Mouse (Mus musculus): ENCODE measurements around the gene Gm20388. TPM values are rescaled to one million over a fixed set of nuclear protein-coding genes. Genes with fewer than 3 reads are reported as not detected.

Gene Gm20388
- polyA plus RNA-seq, 1 experiment from 2014 or later = 1.4 TPM

DNA sequence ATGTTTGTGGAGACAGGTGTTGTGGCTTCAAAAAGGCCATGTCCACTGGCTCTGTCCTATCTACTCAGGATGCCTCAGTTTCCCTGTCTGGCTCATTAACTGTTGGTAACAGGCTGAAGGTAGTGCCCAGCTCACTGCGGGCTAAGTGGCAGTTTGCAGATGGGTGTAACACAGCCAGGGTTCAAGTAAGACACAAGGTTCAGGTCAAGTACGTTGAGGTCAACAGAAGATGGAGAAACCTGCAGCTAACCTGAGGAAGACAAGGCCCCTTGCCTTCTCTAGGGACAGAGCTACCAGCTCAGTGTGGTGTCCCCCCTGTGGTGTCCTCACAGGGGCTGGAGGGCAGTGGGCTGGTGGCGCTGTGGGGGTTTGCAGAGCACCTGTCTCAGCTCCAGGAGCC lies 1969.1 kb downstream of the Gm20388 start:
- Histone ChIP-seq H3K9ac (ENCODE audit: low read depth, low read length) (no peak overlapping the region), H3K4me3 (ENCODE audit: low read depth, low read length) (no peak overlapping the region), H3K9me3 (replicated peaks; ENCODE audit: control insufficient read depth, low read length) (no peaks in the 10 kb centered on the region), H3K4me1 (ENCODE audit: control insufficient read depth, low read depth, low read length) (no peaks in the 10 kb centered on the region), H3K36me3 (ENCODE audit: control insufficient read depth, insufficient read depth) (peaks cover 42% of the 10 kb centered on the region), H3K4me2 (ENCODE audit: low read depth, low read length) (no peak overlapping the region), H3K27ac (ENCODE audit: low read length) (no peak overlapping the region), H3K27me3 (ENCODE audit: control insufficient read depth, insufficient read depth, low read depth, low read length) (no peaks in the 10 kb centered on the region)
- no peak for ATAC-seq (ENCODE audit: low read depth)
- 83% methylated on average over 3 of the region's 3 CpGs for WGBS (ENCODE audit: insufficient replicate concordance)

DNA sequence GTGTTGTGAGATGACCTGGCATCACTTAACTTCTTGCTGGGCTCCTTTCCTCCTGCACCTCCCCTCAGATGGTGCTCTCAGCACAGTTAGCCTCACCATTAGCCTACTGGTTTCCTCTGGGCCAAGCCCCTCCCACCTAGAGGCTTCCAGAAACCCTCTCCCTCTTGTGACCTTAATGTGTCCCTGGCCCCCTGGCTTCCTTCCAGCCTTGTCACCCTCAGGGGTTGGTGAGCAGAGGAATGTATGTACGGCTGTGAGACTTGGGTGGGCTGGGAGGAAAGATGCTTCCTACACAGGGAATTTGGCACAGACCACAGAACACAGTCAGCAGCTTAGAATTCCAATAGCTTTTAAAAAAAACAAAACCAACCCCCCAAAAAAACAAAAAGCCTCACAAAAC lies 1970.2 kb downstream of the Gm20388 start:
- Histone ChIP-seq H3K4me2 (ENCODE audit: low read depth, low read length) (no peak overlapping the region), H3K9me3 (replicated peaks; ENCODE audit: control insufficient read depth, low read length) (no peaks in the 10 kb centered on the region), H3K27ac (ENCODE audit: low read length) (no peak overlapping the region), H3K36me3 (ENCODE audit: control insufficient read depth, insufficient read depth) (peaks cover 54% of the 10 kb centered on the region), H3K27me3 (ENCODE audit: control insufficient read depth, insufficient read depth, low read depth, low read length) (no peaks in the 10 kb centered on the region), H3K9ac (ENCODE audit: low read depth, low read length) (no peak overlapping the region), H3K4me3 (ENCODE audit: low read depth, low read length) (no peak overlapping the region), H3K4me1 (ENCODE audit: control insufficient read depth, low read depth, low read length) (no peaks in the 10 kb centered on the region)
- WGBS (ENCODE audit: insufficient replicate concordance) = 69% methylated on average over 1 of the region's 1 CpGs
- ATAC-seq (ENCODE audit: low read depth) = no peak

DNA sequence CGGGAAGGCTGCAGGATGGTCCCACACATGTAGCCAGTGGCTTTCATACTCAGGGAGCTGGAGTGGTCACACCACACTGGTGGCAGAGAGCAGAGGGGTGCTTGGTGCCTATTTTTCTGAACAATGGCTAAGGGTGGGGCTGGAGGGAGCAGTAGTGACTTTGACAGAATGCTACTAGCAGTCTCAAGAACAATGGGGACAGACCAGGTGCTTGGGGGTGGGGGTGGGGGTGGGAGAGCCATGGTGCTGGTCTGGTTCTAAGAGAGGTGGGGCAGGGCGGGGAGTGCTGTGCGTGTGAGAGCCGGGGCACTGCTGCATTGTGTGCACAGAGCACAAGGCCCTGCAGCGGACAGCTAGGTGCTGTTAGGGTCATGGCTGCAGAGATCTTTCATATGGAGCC lies 1971.3 kb downstream of the Gm20388 start:
- WGBS (ENCODE audit: insufficient replicate concordance) = 86% methylated on average over 5 of the region's 5 CpGs
- no peak overlapping the region for H3K4me3 ChIP-seq (ENCODE audit: low read depth, low read length)
- H3K36me3 ChIP-seq (ENCODE audit: control insufficient read depth, insufficient read depth) = peaks cover 65% of the 10 kb centered on the region
- H3K4me2 ChIP-seq (ENCODE audit: low read depth, low read length) = no peak overlapping the region
- no peak for ATAC-seq (ENCODE audit: low read depth)
- H3K27me3 ChIP-seq (ENCODE audit: control insufficient read depth, insufficient read depth, low read depth, low read length) = no peaks in the 10 kb centered on the region
- H3K4me1 ChIP-seq (ENCODE audit: control insufficient read depth, low read depth, low read length) = no peaks in the 10 kb centered on the region
- H3K9me3 ChIP-seq (replicated peaks; ENCODE audit: control insufficient read depth, low read length) = no peaks in the 10 kb centered on the region
- no peak overlapping the region for H3K9ac ChIP-seq (ENCODE audit: low read depth, low read length)
- H3K27ac ChIP-seq (ENCODE audit: low read length) = no peak overlapping the region

DNA sequence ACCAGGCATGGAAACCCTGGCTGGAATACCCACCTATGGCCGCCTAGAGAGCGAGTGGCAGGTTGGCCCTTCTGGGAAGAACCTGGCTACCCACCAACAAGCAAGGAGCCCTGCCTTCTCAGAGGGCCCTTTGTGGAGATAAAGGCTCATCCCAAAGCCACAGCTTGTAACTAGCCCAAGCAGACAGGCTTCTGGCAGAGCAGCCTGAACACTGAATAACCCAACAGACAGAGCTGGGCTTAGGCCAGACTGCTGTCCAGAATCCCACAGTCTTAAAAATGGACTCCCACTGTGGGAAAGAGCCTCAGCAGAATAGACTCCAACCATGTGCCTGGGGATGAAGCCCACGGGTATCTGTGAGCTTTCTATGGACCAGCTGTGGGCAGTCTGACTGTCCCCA lies 1973.5 kb downstream of the Gm20388 start:
- Histone ChIP-seq H3K4me2 (ENCODE audit: low read depth, low read length) (no peak overlapping the region), H3K27ac (ENCODE audit: low read length) (no peak overlapping the region), H3K36me3 (ENCODE audit: control insufficient read depth, insufficient read depth) (peaks cover 81% of the 10 kb centered on the region), H3K4me3 (ENCODE audit: low read depth, low read length) (no peak overlapping the region), H3K27me3 (ENCODE audit: control insufficient read depth, insufficient read depth, low read depth, low read length) (no peaks in the 10 kb centered on the region), H3K9me3 (replicated peaks; ENCODE audit: control insufficient read depth, low read length) (no peaks in the 10 kb centered on the region), H3K4me1 (ENCODE audit: control insufficient read depth, low read depth, low read length) (no peaks in the 10 kb centered on the region), H3K9ac (ENCODE audit: low read depth, low read length) (no peak overlapping the region)
- 91% methylated on average over 3 of the region's 3 CpGs for WGBS (ENCODE audit: insufficient replicate concordance)
- no peak for ATAC-seq (ENCODE audit: low read depth)

DNA sequence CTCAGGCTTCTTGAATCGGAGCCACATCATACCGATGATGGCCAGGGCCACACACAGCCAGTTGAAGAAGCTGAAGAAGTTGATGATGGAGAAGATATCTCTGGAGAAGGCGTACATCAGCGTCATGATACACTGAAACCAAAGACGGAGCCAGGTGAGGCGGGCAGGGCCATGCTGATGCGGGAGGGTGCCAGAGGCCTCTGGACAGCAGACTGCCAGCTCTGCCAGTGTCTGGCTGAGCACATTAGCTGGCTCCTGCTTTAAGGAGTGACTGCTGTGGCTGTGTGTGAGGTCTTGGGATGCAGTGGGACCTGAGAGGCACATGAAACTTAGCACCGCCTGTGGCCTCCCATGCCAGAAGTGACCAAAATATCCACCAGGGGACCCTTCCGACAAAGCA lies 1974.4 kb downstream of the Gm20388 start:
- H3K9ac ChIP-seq (ENCODE audit: low read depth, low read length) = no peak overlapping the region
- H3K9me3 ChIP-seq (replicated peaks; ENCODE audit: control insufficient read depth, low read length) = no peaks in the 10 kb centered on the region
- H3K36me3 ChIP-seq (ENCODE audit: control insufficient read depth, insufficient read depth) = peaks cover 80% of the 10 kb centered on the region
- no peak overlapping the region for H3K27ac ChIP-seq (ENCODE audit: low read length)
- H3K4me3 ChIP-seq (ENCODE audit: low read depth, low read length) = no peak overlapping the region
- H3K4me2 ChIP-seq (ENCODE audit: low read depth, low read length) = no peak overlapping the region
- H3K4me1 ChIP-seq (ENCODE audit: control insufficient read depth, low read depth, low read length) = no peaks in the 10 kb centered on the region
- WGBS (ENCODE audit: insufficient replicate concordance) = 93% methylated on average over 9 of the region's 9 CpGs
- ATAC-seq (ENCODE audit: low read depth) = no peak
- H3K27me3 ChIP-seq (ENCODE audit: control insufficient read depth, insufficient read depth, low read depth, low read length) = no peaks in the 10 kb centered on the region

DNA sequence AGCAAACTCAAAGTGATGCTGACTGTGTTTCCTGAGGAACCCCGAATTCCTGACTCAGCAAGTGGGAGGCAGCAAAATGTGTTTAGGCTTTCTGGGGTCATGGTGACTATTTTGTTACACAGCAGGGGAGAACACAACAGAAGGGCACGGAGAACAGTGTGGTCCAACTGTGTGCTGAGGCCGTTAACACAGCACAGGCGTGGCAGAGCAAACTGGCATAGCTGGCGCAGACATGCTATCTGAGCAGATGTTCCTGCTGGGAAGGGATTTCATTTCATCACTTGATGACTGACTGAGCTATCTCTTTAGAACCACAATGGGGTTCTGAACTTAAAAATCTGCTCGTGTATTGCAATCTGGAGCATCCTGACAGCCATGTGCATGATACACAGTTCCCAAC lies 1974.8 kb downstream of the Gm20388 start:
- no peak overlapping the region for H3K4me3 ChIP-seq (ENCODE audit: low read depth, low read length)
- WGBS (ENCODE audit: insufficient replicate concordance) = 83% methylated on average over 6 of the region's 6 CpGs
- no peaks in the 10 kb centered on the region for H3K9me3 ChIP-seq (replicated peaks; ENCODE audit: control insufficient read depth, low read length)
- H3K9ac ChIP-seq (ENCODE audit: low read depth, low read length) = no peak overlapping the region
- no peak overlapping the region for H3K4me2 ChIP-seq (ENCODE audit: low read depth, low read length)
- H3K27me3 ChIP-seq (ENCODE audit: control insufficient read depth, insufficient read depth, low read depth, low read length) = no peaks in the 10 kb centered on the region
- H3K27ac ChIP-seq (ENCODE audit: low read length) = no peak overlapping the region
- H3K4me1 ChIP-seq (ENCODE audit: control insufficient read depth, low read depth, low read length) = no peaks in the 10 kb centered on the region
- peaks cover 84% of the 10 kb centered on the region for H3K36me3 ChIP-seq (ENCODE audit: control insufficient read depth, insufficient read depth)
- ATAC-seq (ENCODE audit: low read depth) = no peak

DNA sequence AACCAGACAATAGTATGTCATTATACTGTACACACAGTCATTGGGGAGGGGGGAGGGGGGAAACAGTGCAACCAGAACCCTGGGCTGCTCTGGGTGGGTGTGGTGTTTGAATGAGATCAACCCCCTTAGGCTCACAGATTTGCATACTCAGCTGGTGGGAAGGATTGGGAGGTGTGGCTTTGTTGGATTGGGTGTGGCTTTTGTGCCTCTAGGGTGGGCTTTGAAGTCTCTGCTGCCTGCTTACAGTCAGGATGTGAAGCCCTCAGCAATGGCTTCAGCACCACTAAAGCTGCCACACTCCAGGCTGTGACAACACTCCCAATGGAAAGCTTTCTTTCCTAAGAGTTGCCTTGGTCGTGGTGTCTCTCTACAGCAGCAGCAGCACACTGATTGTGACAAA lies 1976.9 kb downstream of the Gm20388 start:
- H3K27ac ChIP-seq (ENCODE audit: low read length) = no peak overlapping the region
- H3K36me3 ChIP-seq (ENCODE audit: control insufficient read depth, insufficient read depth) = peaks cover 79% of the 10 kb centered on the region
- no peaks in the 10 kb centered on the region for H3K27me3 ChIP-seq (ENCODE audit: control insufficient read depth, insufficient read depth, low read depth, low read length)
- WGBS (ENCODE audit: insufficient replicate concordance) = 71% methylated on average over 1 of the region's 1 CpGs
- no peaks in the 10 kb centered on the region for H3K9me3 ChIP-seq (replicated peaks; ENCODE audit: control insufficient read depth, low read length)
- ATAC-seq (ENCODE audit: low read depth) = no peak
- H3K9ac ChIP-seq (ENCODE audit: low read depth, low read length) = no peak overlapping the region
- H3K4me2 ChIP-seq (ENCODE audit: low read depth, low read length) = no peak overlapping the region
- H3K4me1 ChIP-seq (ENCODE audit: control insufficient read depth, low read depth, low read length) = no peaks in the 10 kb centered on the region
- H3K4me3 ChIP-seq (ENCODE audit: low read depth, low read length) = no peak overlapping the region

DNA sequence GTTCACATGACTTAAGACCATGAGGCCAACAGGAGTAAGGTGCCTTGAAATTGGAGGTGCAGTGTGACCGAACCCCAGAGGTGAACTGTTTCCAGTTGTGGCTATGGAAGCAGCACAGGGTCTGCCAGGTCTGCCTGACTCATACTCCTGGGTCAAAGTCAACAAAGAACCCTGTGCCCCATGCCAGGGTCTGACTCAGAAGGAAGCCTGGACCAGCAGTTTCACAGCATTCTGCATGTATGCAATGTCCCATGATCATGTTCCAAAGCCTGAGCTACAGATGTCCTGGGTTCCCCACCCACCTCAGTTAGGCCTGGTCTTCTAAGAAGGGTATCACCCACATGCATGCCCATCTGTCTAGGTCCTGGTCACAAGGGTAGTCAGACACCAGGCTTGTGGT lies 1978.7 kb downstream of the Gm20388 start:
- Histone ChIP-seq H3K36me3 (ENCODE audit: control insufficient read depth, insufficient read depth) (peaks cover 74% of the 10 kb centered on the region), H3K4me1 (ENCODE audit: control insufficient read depth, low read depth, low read length) (no peaks in the 10 kb centered on the region), H3K9me3 (replicated peaks; ENCODE audit: control insufficient read depth, low read length) (no peaks in the 10 kb centered on the region), H3K4me3 (ENCODE audit: low read depth, low read length) (no peak overlapping the region), H3K27ac (ENCODE audit: low read length) (no peak overlapping the region), H3K9ac (ENCODE audit: low read depth, low read length) (no peak overlapping the region), H3K4me2 (ENCODE audit: low read depth, low read length) (no peak overlapping the region), H3K27me3 (ENCODE audit: control insufficient read depth, insufficient read depth, low read depth, low read length) (no peaks in the 10 kb centered on the region)
- 84% methylated on average over 1 of the region's 1 CpGs for WGBS (ENCODE audit: insufficient replicate concordance)
- no peak for ATAC-seq (ENCODE audit: low read depth)

DNA sequence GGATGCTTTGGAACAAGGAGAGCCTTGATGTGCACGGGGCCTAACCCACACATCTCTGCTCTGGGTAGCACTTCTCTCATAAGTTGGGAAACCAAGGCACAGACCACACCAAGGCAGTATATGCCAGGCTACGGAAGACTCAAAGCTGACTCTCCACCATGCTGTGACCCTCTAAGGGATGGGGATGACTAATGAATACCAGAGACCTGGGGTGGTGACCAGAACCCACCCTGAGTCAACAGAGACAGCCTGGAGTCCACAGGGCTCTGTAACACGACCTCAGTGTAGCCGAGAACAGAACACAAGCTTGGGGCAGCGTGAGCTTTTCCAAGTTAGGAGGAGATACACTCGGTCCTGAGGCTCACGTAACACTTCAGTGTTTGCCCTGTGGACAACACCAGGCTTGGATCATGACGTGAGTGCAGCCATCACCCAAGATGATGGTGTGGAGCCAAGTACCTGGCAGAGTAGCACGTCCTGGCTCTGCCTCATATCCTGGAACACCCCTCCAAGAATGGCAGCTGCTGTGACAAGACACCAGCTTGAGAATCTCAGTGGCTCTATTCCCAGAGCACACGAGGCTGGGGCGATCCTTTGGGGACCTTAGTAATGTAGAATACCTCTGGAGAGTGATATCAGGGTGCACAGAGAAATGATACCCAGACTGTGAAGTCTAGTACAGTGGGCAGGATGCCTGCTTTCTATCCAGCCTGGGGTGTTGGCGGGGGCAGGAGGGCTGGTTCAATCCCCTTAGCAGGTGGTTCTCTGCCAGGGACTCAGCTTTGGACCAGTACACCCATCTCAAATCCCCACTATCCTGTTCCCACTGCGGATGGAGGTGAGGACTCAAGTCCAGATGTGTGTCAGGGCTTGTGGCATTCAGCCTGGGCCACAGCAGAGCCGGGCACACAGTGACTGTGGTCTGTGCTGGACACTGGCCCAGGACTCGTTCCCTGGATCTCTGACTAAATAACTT lies 1979.5 kb downstream of the Gm20388 start:
- H3K27ac ChIP-seq (ENCODE audit: low read length) = no peak overlapping the region
- WGBS (ENCODE audit: insufficient replicate concordance) = 83% methylated on average over 15 of the region's 15 CpGs
- H3K4me1 ChIP-seq (ENCODE audit: control insufficient read depth, low read depth, low read length) = peaks cover 2% of the 10 kb centered on the region
- ATAC-seq (ENCODE audit: low read depth) = no peak
- H3K4me2 ChIP-seq (ENCODE audit: low read depth, low read length) = no peak overlapping the region
- no peaks in the 10 kb centered on the region for H3K9me3 ChIP-seq (replicated peaks; ENCODE audit: control insufficient read depth, low read length)
- peaks cover 74% of the 10 kb centered on the region for H3K36me3 ChIP-seq (ENCODE audit: control insufficient read depth, insufficient read depth)
- no peaks in the 10 kb centered on the region for H3K27me3 ChIP-seq (ENCODE audit: control insufficient read depth, insufficient read depth, low read depth, low read length)
- no peak overlapping the region for H3K9ac ChIP-seq (ENCODE audit: low read depth, low read length)
- H3K4me3 ChIP-seq (ENCODE audit: low read depth, low read length) = no peak overlapping the region

Measured in liver, embryonic 16.5 days (tissue).